Mouse (Mus musculus): ENCODE measurements around the gene Acp4.
"Not testable (repeated sequence)": the region's sequence is repeated elsewhere in the genome, so short reads cannot be mapped to it uniquely, and the experiment has no call there.

Acp4 gene

DNA sequence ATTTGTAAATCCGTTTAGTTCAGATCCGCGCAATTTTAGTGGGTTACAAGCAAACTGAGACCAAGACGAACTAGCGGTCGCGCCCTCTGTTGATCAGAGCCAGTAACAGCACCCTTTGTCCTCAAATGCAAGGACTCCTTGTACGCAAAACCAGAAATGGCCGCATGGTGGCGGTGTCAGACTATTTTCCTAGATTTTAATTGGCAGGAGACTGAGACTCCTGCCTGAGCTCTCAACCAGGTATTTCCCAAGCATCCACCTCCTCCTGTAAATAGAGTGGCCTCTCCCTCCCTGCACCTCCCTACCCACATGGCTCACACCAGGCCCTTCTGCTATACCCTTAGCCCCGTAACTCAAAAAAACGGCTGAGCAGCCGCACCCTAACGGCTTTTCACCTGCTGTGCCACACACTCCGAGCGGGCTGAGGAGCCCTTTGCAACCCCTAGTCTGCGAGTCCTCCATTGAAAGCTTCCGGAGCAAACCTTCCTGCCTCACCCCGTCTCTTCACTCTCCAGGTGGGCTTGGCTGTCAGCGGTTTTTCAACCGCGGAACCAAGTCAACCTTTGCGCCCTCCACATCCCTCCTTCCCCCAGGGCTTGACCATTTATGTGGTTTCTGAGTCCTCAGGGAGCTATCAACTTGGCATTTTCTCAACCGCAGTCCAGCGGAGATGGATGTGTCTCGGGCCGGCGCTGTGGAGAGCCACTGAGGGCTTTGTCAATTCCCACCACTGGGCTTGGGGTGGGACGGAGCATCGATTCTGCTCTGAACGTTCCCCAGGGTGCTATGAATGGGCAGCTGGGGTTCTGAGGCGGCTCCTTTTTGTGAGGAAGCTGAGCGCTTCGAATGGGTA is 5.8 kb upstream of the Acp4 start:
- peak; percentile 81 to 94 for DNase-seq (ENCODE audit: low spot score in 2 of 2)

DNA sequence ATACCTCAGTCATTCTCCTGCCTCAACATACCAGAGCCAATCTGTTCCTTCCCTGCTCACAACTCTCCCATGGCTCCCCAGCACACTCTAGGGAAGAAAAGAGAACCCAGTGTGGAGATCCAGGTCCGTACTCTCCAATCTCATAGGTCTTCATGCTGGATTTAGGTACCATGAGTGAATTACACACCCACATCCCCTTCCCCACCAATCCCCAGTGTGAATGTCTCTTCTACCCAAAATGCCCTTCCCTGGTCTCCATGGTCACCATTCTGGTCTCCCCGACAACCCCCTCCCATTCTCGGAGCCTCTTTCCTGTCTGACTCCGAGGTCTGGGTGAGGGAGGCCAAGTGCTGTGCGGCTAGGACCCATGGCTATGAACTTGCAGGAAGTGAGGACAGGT is 4.0 kb upstream of the Acp4 start, which contains the start of gene Gm15517:
Gene Gm15517, plus strand, starts transcription at position 301 of the 400 bp plus-strand sequence.
- no peak for DNase-seq (ENCODE audit: low spot score in 2 of 2)

- DNase-seq (ENCODE audit: low spot score in 2 of 2): no peak
Observed at GRCm38 (mm10) chr7:44260410-44260809, 3.2 kb upstream of the Acp4 start.

GRCm38 (mm10) chr7:44254930-44255329 is 2.2 kb downstream of the Acp4 start:
- no peak for DNase-seq (ENCODE audit: low spot score in 2 of 2)

DNA sequence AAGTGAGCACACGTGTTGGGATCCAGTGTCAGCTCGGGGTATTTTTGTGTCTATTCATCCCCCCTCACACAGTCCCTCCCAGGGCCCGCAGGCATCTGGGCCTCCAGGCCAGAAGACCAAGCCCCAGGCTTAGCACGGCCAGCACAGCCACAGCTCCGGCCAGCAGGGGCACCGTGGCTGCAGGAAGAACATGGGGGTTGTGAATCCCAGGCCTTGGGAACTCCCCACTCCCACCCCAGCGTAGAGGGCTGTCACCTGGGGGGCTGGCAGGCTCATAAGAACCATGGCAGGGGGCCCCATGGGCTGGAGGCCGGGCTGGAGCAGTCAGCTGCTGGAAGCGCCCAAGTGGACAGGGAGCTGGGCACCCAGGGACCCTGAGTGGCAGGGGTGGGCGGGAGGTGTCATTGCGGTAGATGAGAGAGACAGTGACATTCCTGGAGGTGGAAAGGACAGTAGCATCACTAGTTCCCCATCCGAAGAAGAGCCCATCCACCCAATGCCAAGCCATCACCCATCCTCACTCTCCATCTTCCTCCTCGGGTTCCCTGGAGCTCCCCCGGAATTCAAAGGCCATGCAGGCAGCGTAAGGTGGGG is 4.1 kb downstream of the Acp4 start:
- DNase-seq (ENCODE audit: low spot score in 2 of 2): no peak

GRCm38 (mm10) chr7:44250732-44251275 is 6.4 kb downstream of the Acp4 start:
- not testable (repeated sequence) for DNase-seq (ENCODE audit: low spot score in 2 of 2)

DNA sequence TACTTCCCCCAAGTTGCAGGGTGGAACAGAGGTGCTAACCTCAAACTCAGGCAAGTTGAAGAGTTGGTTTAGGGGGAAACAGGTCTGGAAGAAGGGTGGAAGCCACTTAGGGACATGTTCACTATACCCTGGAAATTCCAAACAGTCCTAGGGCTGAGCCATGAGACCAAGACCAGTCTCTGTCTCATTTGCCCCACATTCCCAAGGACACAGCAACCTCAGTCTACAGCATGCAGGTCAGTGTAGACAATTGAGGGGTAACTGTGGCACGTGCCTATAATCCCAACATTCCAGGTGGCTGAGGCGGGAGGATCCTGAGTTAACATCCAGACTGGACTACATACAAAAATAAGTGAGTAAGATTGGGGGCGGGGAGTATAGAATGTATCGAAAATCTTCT is 7.9 kb downstream of the Acp4 start:
- DNase-seq (ENCODE audit: low spot score in 2 of 2): no peak

- DNase-seq (ENCODE audit: low spot score in 2 of 2): no peak
Observed at GRCm38 (mm10) chr7:44247971-44248370, 9.2 kb downstream of the Acp4 start.

- DNase-seq (ENCODE audit: low spot score in 2 of 2): peak; percentile 71 to 76
Observed at GRCm38 (mm10) chr7:44246984-44247470, 10.2 kb downstream of the Acp4 start.

- peak; percentile 87 to 93 for DNase-seq (ENCODE audit: low spot score in 2 of 2)
Observed at GRCm38 (mm10) chr7:44246055-44246983, 10.9 kb downstream of the Acp4 start, which contains the start of the genes 1700028J19Rik and 2410002F23Rik. Gene 1700028J19Rik (minus strand): TSS chr7:44246695. Gene 2410002F23Rik (plus strand): TSS chr7:44246722.

DNA sequence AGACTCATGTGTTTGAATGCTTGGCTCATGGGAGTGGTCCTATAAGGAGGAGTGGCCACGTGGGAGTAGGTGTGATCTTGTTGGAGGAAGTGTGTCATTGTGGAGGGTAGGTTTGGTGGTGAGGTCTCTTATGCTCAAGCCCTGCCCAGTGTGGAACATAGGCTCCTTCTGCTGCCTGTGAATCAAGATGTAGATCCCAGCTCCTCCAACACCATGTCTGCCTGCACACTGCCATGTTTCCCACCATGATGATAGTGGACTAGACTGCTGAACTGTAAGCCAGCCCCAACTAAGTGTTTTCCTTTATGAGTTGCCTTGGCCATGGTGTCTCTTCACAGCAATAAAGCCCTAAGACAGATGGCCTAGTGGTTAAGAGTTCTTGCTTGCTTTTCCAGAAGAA is 13.1 kb downstream of the Acp4 start:
- no peak for DNase-seq (ENCODE audit: low spot score in 2 of 2)

- DNase-seq (ENCODE audit: low spot score in 2 of 2): no peak
Observed at GRCm38 (mm10) chr7:44241163-44241562, 16.0 kb downstream of the Acp4 start.

GRCm38 (mm10) chr7:44240712-44241111 is 16.5 kb downstream of the Acp4 start:
- no peak for DNase-seq (ENCODE audit: low spot score in 2 of 2)

DNA sequence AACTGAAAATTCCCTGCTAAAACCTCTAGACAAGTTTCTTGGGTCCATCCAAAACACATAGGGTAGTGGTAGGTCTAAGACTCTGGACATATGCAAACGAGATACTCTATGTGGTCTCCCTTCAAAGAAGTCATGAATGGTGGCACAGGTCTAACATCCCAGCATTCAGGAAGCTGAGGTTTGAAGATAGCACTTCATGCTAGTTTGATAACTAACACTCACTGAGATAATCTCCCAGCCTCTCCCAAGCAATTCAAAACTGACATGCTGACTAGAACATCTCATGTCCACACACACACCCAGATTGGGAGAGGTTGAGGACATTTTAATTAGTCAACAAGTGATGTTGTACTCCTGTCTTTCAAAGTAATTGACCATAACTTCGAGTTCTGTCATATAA is 17.3 kb downstream of the Acp4 start:
- DNase-seq (ENCODE audit: low spot score in 2 of 2): no peak

DNA sequence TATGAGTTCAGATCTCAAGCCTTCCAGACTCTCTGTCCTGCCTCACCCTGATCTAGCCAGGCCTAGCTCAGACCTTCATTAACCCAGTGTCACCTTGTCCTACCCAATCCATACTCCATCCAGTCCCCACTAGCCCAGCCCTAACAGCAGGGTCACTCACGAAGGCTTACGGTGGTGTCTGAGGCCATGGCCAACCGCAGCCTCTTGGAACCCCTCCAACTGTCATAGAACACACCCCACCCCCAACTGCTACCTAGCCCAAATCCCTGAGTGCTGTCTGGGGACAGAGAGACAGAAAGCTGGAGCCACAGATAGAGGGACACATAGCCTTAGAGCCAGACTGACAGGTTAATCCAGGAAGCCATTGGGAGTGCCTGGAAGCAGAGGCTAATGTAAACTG is 21.3 kb downstream of the Acp4 start, which contains the start of gene Gm36864:
Gene Gm36864, plus strand, starts transcription at position 269 of the 400 bp plus-strand sequence.
- no peak for DNase-seq (ENCODE audit: low spot score in 2 of 2)

- no peak for DNase-seq (ENCODE audit: low spot score in 2 of 2)
Observed at GRCm38 (mm10) chr7:44225076-44225475, 32.1 kb downstream of the Acp4 start, which contains the start of gene Klk1. Gene Klk1 (plus strand): TSS chr7:44225360.

DNA sequence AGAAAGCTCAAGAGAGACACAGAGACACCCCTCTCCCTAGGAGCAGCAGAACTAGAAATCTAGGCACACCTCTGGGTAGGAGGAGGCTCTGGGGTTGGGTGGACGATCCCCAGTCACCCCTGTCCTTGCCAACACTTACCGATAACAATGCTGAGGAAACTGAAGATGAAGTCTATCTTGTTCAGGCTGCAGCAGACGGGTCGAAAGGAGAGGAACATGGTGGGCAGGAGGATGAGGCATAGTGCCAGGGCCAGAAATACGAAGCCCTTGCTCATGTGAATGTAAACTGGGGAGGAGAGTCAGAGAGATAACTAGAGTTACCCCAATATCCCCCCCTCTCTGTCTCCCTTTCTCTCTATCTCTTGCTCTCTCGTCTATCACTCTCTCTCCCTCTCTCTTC is 34.8 kb downstream of the Acp4 start:
- not testable (repeated sequence) for DNase-seq (ENCODE audit: low spot score in 2 of 2)

GRCm38 (mm10) chr7:44221601-44222000 is 35.6 kb downstream of the Acp4 start:
- not testable (repeated sequence) for DNase-seq (ENCODE audit: low spot score in 2 of 2)

- no peak for DNase-seq (ENCODE audit: low spot score in 2 of 2)
Observed at GRCm38 (mm10) chr7:44215645-44216044, 41.5 kb downstream of the Acp4 start, which contains the start of gene Klk1b5. Gene Klk1b5 (plus strand): TSS chr7:44215945.

DNA sequence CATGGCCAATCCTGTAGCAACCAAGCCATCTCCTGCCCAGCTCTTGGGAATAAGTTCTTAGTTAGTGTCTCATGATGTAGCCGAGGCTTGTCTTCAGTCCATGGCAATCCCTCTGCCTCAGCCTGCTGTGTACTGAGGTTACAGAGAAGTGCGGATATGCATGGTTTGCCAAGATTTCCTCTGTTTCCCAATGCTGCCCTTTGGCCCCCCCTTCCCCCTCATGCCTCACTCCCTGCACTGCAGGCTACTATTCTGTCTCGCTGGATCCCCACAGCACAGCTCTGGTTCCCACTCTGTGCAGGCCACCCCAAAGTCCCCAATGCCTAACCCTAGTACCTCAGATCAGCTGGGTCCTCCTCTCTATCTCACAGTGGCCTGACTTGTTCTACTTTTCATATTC is 48.9 kb downstream of the Acp4 start:
- DNase-seq (ENCODE audit: low spot score in 2 of 2): no peak

GRCm38 (mm10) chr7:44207135-44207534 is 50.0 kb downstream of the Acp4 start, which contains the start of gene Klk1b4:
Gene Klk1b4 (plus strand): TSS chr7:44207435.
- DNase-seq (ENCODE audit: low spot score in 2 of 2): not testable (repeated sequence)

Measured in frontal cortex, postnatal 10 days (tissue).